Mouse (Mus musculus) liver, postnatal 0 days (tissue): ENCODE measurements around the gene Lrrc8b.

ENCODE experiments used
- CTCF ChIP-seq: sonication (generic); IDR thresholded peaks from 2 replicates; pipeline ENCODE4 v1.5.1; 2016; ENCODE audit warnings: antibody characterized with exemption, low read depth
- EP300 ChIP-seq: IDR thresholded peaks from 2 replicates; pipeline ENCODE4 v1.6.1; 2016; ENCODE audit warnings: antibody characterized with exemption, low read depth, mild to moderate bottlenecking

DNA sequence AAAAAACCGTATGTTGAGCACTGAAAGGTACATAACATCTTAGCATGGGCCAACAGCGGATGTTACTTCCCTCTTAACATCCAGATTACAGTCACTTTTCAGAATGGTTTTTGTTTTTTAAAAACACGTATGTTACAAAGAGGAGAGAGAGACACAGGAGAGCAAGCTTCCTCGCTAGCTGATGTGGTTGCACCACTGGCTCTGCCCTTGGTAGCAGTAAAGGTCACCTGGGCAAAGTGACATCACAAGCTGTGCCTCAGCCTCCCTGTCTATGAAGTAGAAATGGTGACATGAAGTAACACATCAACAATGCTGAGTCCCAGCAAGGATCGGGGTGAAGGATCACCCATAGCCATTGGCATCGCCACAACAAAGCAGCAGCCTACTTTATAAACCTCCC, 93.2 kb downstream of the Lrrc8b start:
- no peak for TF ChIP-seq CTCF
- TF ChIP-seq EP300 = no peak
